Mouse (Mus musculus) left cerebral cortex, postnatal 25 days (tissue): ENCODE measurements around the gene Taz. TPM values are rescaled to one million over a fixed set of nuclear protein-coding genes. Genes with fewer than 3 reads are reported as not detected.

Experiments used
- DNase-seq, 2 experiments: peaks; one replicate each; pipeline ENCODE4 v3.0.0; 2022; ENCODE audit warnings: low spot score in 2 of 2, mixed read lengths in 1 of 2
- intact Hi-C: fragments of 180-260 bp; cut with DNase I; formaldehyde crosslinking; loops from one replicate; pipeline ENCODE4 v1.15.1; 2025
- total RNA-seq, 2 experiments: library from RNA; stranded (reverse); gene quantifications; 2 replicates each; pipeline ENCODE4 v1.2.3; 2021

Gene Taz
- 10 to 100 TPM; 48.5 to 55.5 TPM for total RNA-seq

GRCm38 (mm10) chrX:74281732-74282394, at the start of gene Taz, which contains the start of gene Dnase1l1:
Gene Taz (plus strand): TSS chrX:74281912.
Gene Dnase1l1 (minus strand): TSS chrX:74282337.
- intact Hi-C loops: loop anchor here (2.0 kb wide), 2 partner anchors 15 to 23 kb away; partner anchors contain the start of genes Atp6ap1 and Gdi1
- DNase-seq: peak; percentile 39 to 49

- intact Hi-C loops: no loop called here
- no peak for DNase-seq
These were observed 48.5 kb upstream of the Taz start for GRCm38 (mm10) chrX:74233196-74233595.

DNA sequence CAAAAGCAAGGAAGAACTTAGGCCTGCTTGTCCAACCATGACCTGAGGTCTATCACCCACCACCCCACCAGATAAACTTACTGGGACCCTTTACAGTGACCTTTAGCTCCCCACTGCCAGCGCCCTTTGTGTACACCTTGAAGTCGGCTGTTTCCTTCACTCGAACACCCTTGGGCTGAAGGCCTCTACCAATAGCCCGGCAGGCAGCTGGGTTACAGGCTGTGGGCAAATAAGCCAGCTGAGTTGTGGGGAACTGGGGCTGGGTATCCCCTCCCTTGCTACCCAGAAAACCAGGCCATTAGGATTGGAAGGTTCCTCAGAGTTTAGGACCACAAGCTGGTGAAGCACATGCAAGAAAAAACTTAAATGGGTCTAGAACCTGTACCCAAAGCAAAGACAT, 41.4 kb upstream of the Taz start:
- DNase-seq: no peak
- intact Hi-C loops: loop anchor here (10.0 kb wide), 1 partner anchor 156 kb away; no protein-coding TSS in a partner anchor

GRCm38 (mm10) chrX:74243396-74243795, 38.3 kb upstream of the Taz start:
- intact Hi-C loops: loop anchor here (10.0 kb wide), 1 partner anchor 159 kb away; no protein-coding TSS in a partner anchor

GRCm38 (mm10) chrX:74243807-74244206, 37.9 kb upstream of the Taz start:
- intact Hi-C loops: loop anchor here (10.0 kb wide), 1 partner anchor 159 kb away; no protein-coding TSS in a partner anchor

More at GRCm38 (mm10) chrX:74243396-74243795, 38.3 kb upstream of the Taz start:
- peak in 1 of 2 experiments; percentile 2 for DNase-seq

DNA sequence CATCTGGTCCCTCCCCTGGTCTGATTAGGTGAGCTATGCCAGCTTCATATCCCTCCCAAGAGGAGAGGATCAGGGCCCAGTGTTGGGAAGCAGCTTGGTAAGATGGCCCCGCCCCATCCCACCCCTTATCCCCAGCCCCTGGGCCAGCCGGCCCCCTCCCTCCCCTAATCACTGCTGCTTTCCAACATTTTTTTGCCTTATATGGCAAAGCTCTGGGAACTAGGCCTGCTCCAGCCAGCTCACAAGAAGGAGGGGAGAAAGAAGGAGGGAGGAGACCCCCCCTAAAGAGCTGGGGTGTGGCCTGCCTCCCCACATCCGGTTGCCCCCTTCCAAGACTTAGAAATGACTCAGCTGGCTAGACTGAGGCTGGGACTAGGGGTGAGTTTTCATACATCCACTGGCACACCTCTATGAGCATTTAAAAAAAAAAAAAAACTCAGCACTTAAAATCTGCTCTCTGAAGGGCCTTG, 37.1 kb upstream of the Taz start:
- peak in 1 of 2 experiments; percentile 22 for DNase-seq
- intact Hi-C loops: loop anchor here (5.0 to 10.0 kb wide), 4 partner anchors 127 to 277 kb away; partner anchors contain the start of genes Fam3a, Hcfc1 and Ikbkg

More at GRCm38 (mm10) chrX:74243807-74244206, 37.9 kb upstream of the Taz start:
- no peak for DNase-seq

DNA sequence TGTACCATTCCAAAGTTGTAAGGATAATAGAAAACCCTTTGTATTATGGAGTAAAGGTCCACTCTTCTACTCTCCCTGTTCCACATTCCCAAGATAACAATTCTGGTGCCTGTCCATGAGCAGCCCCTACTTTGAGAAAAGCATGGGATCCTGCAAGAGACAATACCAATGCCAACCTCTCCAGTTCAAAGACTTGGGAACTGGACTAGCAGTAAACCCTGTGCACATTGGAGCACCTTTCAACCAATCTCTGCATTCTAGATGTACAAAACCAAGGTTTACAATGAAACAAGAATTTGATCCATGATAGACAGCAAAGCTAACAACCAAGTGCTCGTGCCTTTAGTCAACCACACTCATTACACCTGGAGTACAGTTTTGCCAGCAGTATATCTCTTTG, 36.6 kb upstream of the Taz start:
- intact Hi-C loops: loop anchor here (5.0 to 10.0 kb wide), 4 partner anchors 128 to 278 kb away; partner anchors contain the start of genes Fam3a, Hcfc1 and Ikbkg
- DNase-seq: no peak

- intact Hi-C loops: loop anchor here (5.0 to 10.0 kb wide), 4 partner anchors 128 to 278 kb away; partner anchors contain the start of genes Fam3a, Hcfc1 and Ikbkg
- peak; percentile 42 to 57 for DNase-seq
These were observed 36.0 kb upstream of the Taz start for GRCm38 (mm10) chrX:74245687-74246086.

- intact Hi-C loops: loop anchor here (5.0 to 10.0 kb wide), 4 partner anchors 129 to 279 kb away; partner anchors contain the start of genes Fam3a, Hcfc1 and Ikbkg
These were observed 35.5 kb upstream of the Taz start for GRCm38 (mm10) chrX:74246213-74246681.

DNA sequence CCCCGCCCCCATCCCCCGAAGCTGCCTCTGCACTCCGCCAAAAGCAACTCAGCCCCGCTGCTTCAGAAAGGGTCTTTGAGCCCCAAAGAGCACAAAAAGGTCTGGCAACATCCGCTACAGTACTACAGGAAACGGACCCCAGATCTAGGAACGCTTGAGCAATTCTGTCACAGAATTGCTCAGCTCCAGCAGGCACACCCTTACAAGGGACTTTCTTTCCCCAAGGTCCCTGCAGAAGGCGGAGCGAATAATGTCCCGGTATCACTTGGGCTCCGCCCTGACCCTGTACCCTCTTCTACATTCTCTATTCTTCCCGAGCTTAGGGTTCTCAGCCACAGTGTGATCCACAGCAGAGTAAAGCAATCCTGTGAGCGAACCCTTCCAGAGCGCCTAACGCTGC, 35.0 kb upstream of the Taz start:
- DNase-seq: no peak

More at GRCm38 (mm10) chrX:74246213-74246681, 35.5 kb upstream of the Taz start:
- DNase-seq: peak; percentile 82 to 94

DNA sequence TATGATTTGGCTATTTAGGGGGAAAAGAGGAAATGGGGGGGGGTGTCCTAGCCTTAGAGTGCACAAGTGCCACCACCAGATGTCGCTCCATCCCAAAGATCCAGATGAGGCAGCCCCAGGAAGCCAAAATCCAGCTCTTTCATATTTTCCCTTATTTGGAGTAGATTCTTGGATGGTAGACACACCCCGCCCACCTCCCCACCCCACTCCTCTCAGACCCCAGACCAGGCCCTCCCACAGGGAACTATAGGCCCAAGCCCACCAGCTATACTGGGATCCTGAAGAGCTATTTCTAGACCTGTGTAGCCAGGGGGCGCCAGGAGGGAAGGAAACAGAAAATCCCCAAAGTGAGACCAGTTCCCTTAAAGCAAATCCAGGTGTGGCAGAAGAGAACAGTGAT, 33.1 kb upstream of the Taz start:
- DNase-seq: peak; percentile 25 to 42
- intact Hi-C loops: loop anchor here (1.0 to 10.0 kb wide), 5 partner anchors 131 to 281 kb away; partner anchors contain the start of genes Fam3a, Hcfc1 and Ikbkg

More for the DNA sequence above, 35.0 kb upstream of the Taz start:
- intact Hi-C loops: loop anchor here (5.0 to 10.0 kb wide), 4 partner anchors 129 to 279 kb away; partner anchors contain the start of genes Fam3a, Hcfc1 and Ikbkg

GRCm38 (mm10) chrX:74249615-74250014, 32.1 kb upstream of the Taz start, which contains the start of gene Flna:
Gene Flna (minus strand): TSS chrX:74249820.
- intact Hi-C loops: loop anchor here (5.0 to 10.0 kb wide), 4 partner anchors 132 to 282 kb away; partner anchors contain the start of genes Fam3a, Hcfc1 and Ikbkg
- DNase-seq: peak; percentile 58 to 64

- peak; percentile 86 to 95 for DNase-seq
- intact Hi-C loops: loop anchor here (2.0 kb wide), 1 partner anchor 16 kb away; the partner anchor contains the start of gene Rpl10
These were observed 27.4 kb upstream of the Taz start, which contains the start of gene Emd for GRCm38 (mm10) chrX:74254153-74254887. Gene Emd (plus strand): TSS chrX:74254687.

DNA sequence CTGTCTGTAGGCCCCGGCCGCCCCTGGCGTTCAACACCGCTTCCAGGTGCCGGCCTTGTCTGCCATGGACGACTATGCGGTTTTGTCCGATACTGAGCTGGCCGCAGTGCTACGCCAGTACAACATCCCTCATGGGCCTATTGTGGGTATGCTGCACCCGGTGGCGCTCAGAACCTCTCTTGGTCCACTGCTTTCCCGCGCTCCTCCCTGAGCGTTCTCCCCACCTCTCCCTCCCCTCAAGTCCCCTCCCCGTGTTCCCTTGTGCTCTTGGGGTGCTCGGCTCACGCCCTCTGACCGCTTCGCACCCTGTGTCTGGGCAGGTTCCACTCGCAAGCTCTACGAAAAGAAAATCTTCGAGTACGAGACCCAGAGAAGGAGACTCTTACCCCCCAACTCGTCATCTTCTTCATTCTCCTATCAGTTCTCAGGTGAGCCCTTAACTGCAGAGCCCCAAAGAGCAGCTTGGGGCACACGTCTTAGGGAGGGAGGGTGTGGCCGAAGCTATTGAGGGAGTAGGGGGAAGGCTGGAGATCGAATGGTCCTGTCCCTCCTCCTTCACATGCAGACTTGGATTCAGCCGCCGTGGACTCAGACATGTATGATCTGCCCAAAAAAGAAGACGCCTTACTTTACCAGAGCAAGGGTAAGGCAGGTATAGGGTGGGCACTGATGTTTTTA, 26.7 kb upstream of the Taz start:
- intact Hi-C loops: loop anchor here (2.0 kb wide), 1 partner anchor 16 kb away; the partner anchor contains the start of gene Rpl10
- no peak for DNase-seq

DNA sequence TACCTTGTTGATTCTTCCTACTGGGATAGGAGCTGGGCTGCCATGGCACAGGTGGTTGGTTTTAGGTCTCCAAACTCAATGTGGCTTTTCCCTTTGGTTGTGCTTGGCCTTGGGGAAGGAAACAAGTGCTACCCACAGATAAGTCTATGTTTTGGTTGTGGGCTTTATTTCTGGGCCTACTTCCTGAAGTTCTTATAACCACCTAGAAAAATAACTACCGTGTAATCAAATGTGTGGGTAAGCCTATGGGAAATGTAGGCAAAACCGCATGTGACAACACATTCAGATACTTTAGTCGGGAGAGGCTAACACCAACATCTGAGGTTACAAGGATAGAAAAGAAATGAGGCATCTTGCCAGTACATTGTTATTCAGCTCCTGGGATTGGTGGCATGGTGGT, 24.0 kb upstream of the Taz start:
- DNase-seq: no peak
- intact Hi-C loops: no loop called here

DNA sequence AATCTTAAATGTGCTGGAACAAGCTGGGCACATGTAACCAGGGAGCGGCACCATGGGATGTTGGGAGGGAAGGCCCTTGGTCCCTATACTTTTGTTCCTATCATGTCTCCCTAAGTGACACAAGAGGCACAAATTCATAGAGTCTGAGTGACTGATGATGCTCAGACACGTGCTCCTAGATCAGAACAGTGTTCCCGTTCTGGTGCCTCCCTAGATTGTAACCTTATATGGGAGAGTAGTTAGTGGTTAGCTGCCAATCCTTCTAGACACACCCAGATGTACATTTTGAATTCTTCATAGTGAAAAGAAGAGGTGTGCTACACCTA, 12.0 kb upstream of the Taz start:
- intact Hi-C loops: loop anchor here (2.0 kb wide), 2 partner anchors 15 to 303 kb away; partner anchors contain the start of genes Emd and Hcfc1
- no peak for DNase-seq

GRCm38 (mm10) chrX:74270062-74270901, 11.4 kb upstream of the Taz start, which contains the start of gene Rpl10:
Gene Rpl10 (plus strand): TSS chrX:74270812.
- intact Hi-C loops: loop anchor here (2.0 kb wide), 2 partner anchors 15 to 303 kb away; partner anchors contain the start of genes Emd and Hcfc1
- DNase-seq: peak; percentile 89 to 97
